Comparison of ENCODE assay signal across 9 mouse cellular contexts in genomic region chr2:181147546-181148317, GRCm38 (mm10). TPM values are rescaled to one million over a fixed set of nuclear protein-coding genes. Genes with fewer than 3 reads are reported as not detected.
A peak's percentile ranks its signal among the peaks of the same experiment; 100 is the strongest.
DNase-seq lines count a peak whose midpoint lies in the region; ATAC-seq lines count a peak whose summit lies in the region.
"Had no signal": no experiment of that assay in that cellular context is flagged by ENCODE, and none has a peak within 500 bp of the region (broad histone marks: within the 10 kb centered on the region; RNA-seq: fewer than 3 reads in every experiment).

No protein-coding gene starts in this region.

- 0 out of 2 replicates have a peak overlapping the region, but pooled peaks have one; percentile 17 for H3K9ac ChIP-seq in limb, embryonic 11.5 days (ENCODE audit: low read length)
- peak overlapping the region; percentile 29; the same call in 1 of the 2 replicates for H3K9ac ChIP-seq in midbrain, embryonic 14.5 days (replicated peaks; ENCODE audit: low read length)

- H3K27me3 ChIP-seq in limb, embryonic 11.5 days (ENCODE audit: control insufficient read depth, insufficient read depth, low read length), result peaks cover 31% of the 10 kb centered on the region
- peaks cover 13% of the 10 kb centered on the region; the same call in 1 of the 2 replicates for H3K27me3 ChIP-seq in midbrain, embryonic 14.5 days (ENCODE audit: control insufficient read depth, insufficient read depth, low read length)

- H3K4me1 ChIP-seq in limb, embryonic 11.5 days (ENCODE audit: control insufficient read depth, insufficient read depth, low read length), result 0 out of 2 replicates have a peak, but pooled peaks cover 2% of the 10 kb centered on the region
- H3K4me1 ChIP-seq in midbrain, embryonic 14.5 days (ENCODE audit: control insufficient read depth, insufficient read depth, low read length), result peaks cover 10% of the 10 kb centered on the region; the same call in 1 of the 2 replicates

- peak overlapping the region; percentile 38 for H3K4me3 ChIP-seq in limb, embryonic 11.5 days (ENCODE audit: low read depth, low read length)
- H3K4me3 ChIP-seq in midbrain, embryonic 14.5 days (replicated peaks; ENCODE audit: low read depth, low read length), result peak overlapping the region; percentile 34

- H3K9me3 ChIP-seq in limb, embryonic 11.5 days (ENCODE audit: control insufficient read depth, low read length), result no peaks in the 10 kb centered on the region
- no peaks in the 10 kb centered on the region for H3K9me3 ChIP-seq in midbrain, embryonic 14.5 days (ENCODE audit: control insufficient read depth, low read length)

- no peaks in the 10 kb centered on the region for H3K36me3 ChIP-seq in limb, embryonic 11.5 days (ENCODE audit: control insufficient read depth, insufficient read depth, low read length)
- peaks cover 23% of the 10 kb centered on the region for H3K36me3 ChIP-seq in midbrain, embryonic 14.5 days (ENCODE audit: control insufficient read depth, insufficient read depth, low read length)

- ATAC-seq in limb, embryonic 11.5 days (ENCODE audit: insufficient number of reproducible peaks, low FRiP score, low TSS enrichment, low read depth), result no peak
- ATAC-seq in midbrain, embryonic 14.5 days (ENCODE audit: low FRiP score, low TSS enrichment), result 0 out of 2 replicates have a peak, but pooled peaks have one; percentile 29

- H3K27ac ChIP-seq in limb, embryonic 11.5 days (replicated peaks; ENCODE audit: low read depth, low read length), result no peak overlapping the region
- H3K27ac ChIP-seq in midbrain, embryonic 14.5 days (replicated peaks; ENCODE audit: low read depth, low read length), result no peak overlapping the region

- intact Hi-C loops in heart, postnatal 25 days (cut with DNase I), result no loop called here
- intact Hi-C loops in heart, postnatal 14 days (cut with DNase I), result no loop called here

- peak overlapping the region; percentile 90 for H3K4me2 ChIP-seq in limb, embryonic 11.5 days (ENCODE audit: low read depth, severe bottlenecking)
- H3K4me2 ChIP-seq in midbrain, embryonic 14.5 days (ENCODE audit: low read length), result peak overlapping the region; percentile 69

- DNase-seq in heart, adult 18-20 months, result peak; percentile 64 to 66
- no peak for DNase-seq in heart, postnatal 25 days (ENCODE audit: low spot score)
- DNase-seq in embryo, embryonic 9.5 days (ENCODE audit: extremely low spot score), result peak; percentile 40
- DNase-seq in heart, postnatal 14 days, result peak; percentile 42 to 56
- peak; percentile 45 for DNase-seq in limb, embryonic 11.5 days (ENCODE audit: low spot score)
- peak; percentile 75 for DNase-seq in midbrain, embryonic 14.5 days
- DNase-seq in thymus, postnatal 36 days, result peak; percentile 23 to 31
- DNase-seq in layer of hippocampus, adult 11-12 months (ENCODE audit: low spot score), result no peak

- WGBS in limb, embryonic 11.5 days, result under 1% methylated on average over 49 of the region's 61 CpGs
- WGBS in midbrain, embryonic 14.5 days, result under 1% methylated on average over 60 of the region's 61 CpGs

RNA-seq across cellular contexts. Expression of gene Eef1a2, which starts 9.1 kb away (rescaled TPM):
- total RNA-seq in heart, adult 18-20 months (2021), result 1,000 to 10,000 TPM; 1,477 to 1,557 TPM
- 1,000 to 10,000 TPM; 1,438 to 1,541 TPM for total RNA-seq in heart, postnatal 25 days (2021)
- total RNA-seq in heart, postnatal 14 days (2021), result 1,000 to 10,000 TPM in 1 of 2 experiments, 100 to 1,000 TPM in 1; 981 to 1,021 TPM
- 0.13 and 0.14 TPM in 2 replicates for polyA plus RNA-seq in limb, embryonic 11.5 days (2014; fragmentation: Nextera tagmentation; extraction: Ambion mirVana)
- 12.7 and 14.1 TPM in 2 replicates for polyA plus RNA-seq in midbrain, embryonic 14.5 days (2014; fragmentation: Nextera tagmentation; extraction: Ambion mirVana)

RNA-seq across cellular contexts. Expression of gene Kcnq2, which starts 12.6 kb away (rescaled TPM):
- under 1 TPM in 1 of 2 experiments, not detected in 1; 0.03 TPM for total RNA-seq in heart, adult 18-20 months (2021)
- under 1 TPM in 1 of 2 experiments, not detected in 1; 0.22 TPM for total RNA-seq in heart, postnatal 25 days (2021)
- total RNA-seq in heart, postnatal 14 days (2021), result under 1 TPM in 1 of 2 experiments, not detected in 1; 0.22 TPM
- 0.11 and 0.25 TPM in 2 replicates for polyA plus RNA-seq in limb, embryonic 11.5 days (2014; fragmentation: Nextera tagmentation; extraction: Ambion mirVana)
- 52.0 and 52.4 TPM in 2 replicates for polyA plus RNA-seq in midbrain, embryonic 14.5 days (2014; fragmentation: Nextera tagmentation; extraction: Ambion mirVana)

RNA-seq across cellular contexts. Expression of gene Ppdpf, which starts 39.3 kb away (rescaled TPM):
- 10 to 100 TPM; 47.6 to 56.8 TPM for total RNA-seq in heart, adult 18-20 months (2021)
- total RNA-seq in heart, postnatal 25 days (2021), result 10 to 100 TPM; 52.0 to 55.5 TPM
- 10 to 100 TPM; 45.2 to 49.2 TPM for total RNA-seq in heart, postnatal 14 days (2021)
- 422 and 444 TPM in 2 replicates for polyA plus RNA-seq in limb, embryonic 11.5 days (2014; fragmentation: Nextera tagmentation; extraction: Ambion mirVana)
- polyA plus RNA-seq in midbrain, embryonic 14.5 days (2014; fragmentation: Nextera tagmentation; extraction: Ambion mirVana), result 442 and 539 TPM in 2 replicates

RNA-seq across cellular contexts. Expression of gene Ptk6, which starts 54.9 kb away (rescaled TPM):
- total RNA-seq in heart, adult 18-20 months (2021), result under 1 TPM in 1 of 2 experiments, not detected in 1; 0.08 TPM
- not detected for total RNA-seq in heart, postnatal 25 days (2021)
- total RNA-seq in heart, postnatal 14 days (2021), result not detected
- polyA plus RNA-seq in limb, embryonic 11.5 days (2014; fragmentation: Nextera tagmentation; extraction: Ambion mirVana), result 0.04 TPM in 1 of 2 replicates, not detected in the other
- polyA plus RNA-seq in midbrain, embryonic 14.5 days (2014; fragmentation: Nextera tagmentation; extraction: Ambion mirVana), result not detected in 2 replicates
- total RNA-seq: layer of hippocampus, adult 8-10 months had no signal

Comparison
In these comparisons a context has a peak if more than half of its experiments do, and no peak if none do; other contexts are left out.
1. DNase-seq: peak in heart, adult 18-20 months (2 of 2), embryo, embryonic 9.5 days (single experiment), heart, postnatal 14 days (2 of 2), limb, embryonic 11.5 days (single experiment), midbrain, embryonic 14.5 days (single experiment) and thymus, postnatal 36 days (2 of 2); none in heart, postnatal 25 days (single experiment) and layer of hippocampus, adult 11-12 months (single experiment).